Mouse (Mus musculus): ENCODE data around the gene Zfp853. TPM values are rescaled to one million over a fixed set of nuclear protein-coding genes. Genes with fewer than 3 reads are reported as not detected.

Gene Zfp853
- polyA plus RNA-seq, 1 experiment from 2014 or later: 0.05 TPM

DNA sequence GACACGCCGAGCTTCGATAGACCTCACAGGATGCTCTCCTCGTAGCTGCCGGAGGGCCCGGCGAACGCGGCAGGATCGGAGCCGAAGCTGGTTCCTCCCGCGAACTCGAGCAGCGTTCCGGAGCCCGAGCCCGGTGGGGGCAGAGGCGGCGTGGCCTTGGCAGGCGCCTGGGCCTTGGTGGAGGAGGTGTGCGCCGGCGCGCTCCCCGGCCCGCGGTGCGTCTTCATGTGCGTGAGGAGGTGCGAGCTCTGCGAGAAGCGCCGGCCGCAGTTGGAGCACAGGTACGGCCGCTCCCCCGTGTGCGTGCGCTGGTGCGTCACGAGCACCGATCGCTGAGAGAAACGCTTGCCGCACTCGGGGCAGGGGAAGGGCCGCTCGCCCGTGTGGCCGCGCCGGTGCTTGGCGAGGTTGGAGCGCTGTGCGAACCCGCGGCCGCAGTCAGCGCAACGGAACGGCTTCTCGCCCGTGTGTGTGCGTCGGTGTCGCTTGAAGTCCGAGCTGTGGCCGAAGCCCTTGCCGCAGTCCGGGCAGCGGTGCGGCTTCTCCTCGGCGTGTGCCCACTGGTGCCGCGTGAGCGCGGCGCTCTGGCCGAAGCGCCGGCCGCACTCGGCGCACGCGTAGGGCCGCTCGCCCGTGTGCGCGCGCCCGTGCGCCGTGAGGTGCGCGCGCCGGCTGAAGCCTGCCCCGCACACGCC is 40.1 kb downstream of the Zfp853 start:
- H3K4me1 ChIP-seq: peaks cover 24% of the 10 kb centered on the region
- H3K9ac ChIP-seq: peak overlapping the region; percentile 65
- 4% methylated on average over 102 of the region's 103 CpGs for WGBS
- H3K27ac ChIP-seq (replicated peaks): no peak overlapping the region
- H3K9me3 ChIP-seq: no peaks in the 10 kb centered on the region
- H3K4me2 ChIP-seq: peak overlapping the region; percentile 78
- peak overlapping the region; percentile 54 for H3K4me3 ChIP-seq
- peaks cover 61% of the 10 kb centered on the region for H3K36me3 ChIP-seq
- ATAC-seq (ENCODE audit: extremely low read depth, insufficient number of reproducible peaks, low FRiP score, low TSS enrichment): no peak
- H3K27me3 ChIP-seq (replicated peaks): peaks cover 90% of the 10 kb centered on the region

- Histone ChIP-seq H3K27me3 (replicated peaks) (peaks cover 85% of the 10 kb centered on the region), H3K27ac (replicated peaks) (no peak overlapping the region), H3K9me3 (no peaks in the 10 kb centered on the region), H3K4me3 (peak overlapping the region; percentile 54), H3K4me1 (peaks cover 24% of the 10 kb centered on the region), H3K36me3 (peaks cover 61% of the 10 kb centered on the region), H3K9ac (0 out of 2 replicates have a peak overlapping the region, but pooled peaks have one; percentile 65), H3K4me2 (peak overlapping the region; percentile 78)
- 22% methylated on average over 18 of the region's 18 CpGs for WGBS
- no peak for ATAC-seq (ENCODE audit: extremely low read depth, insufficient number of reproducible peaks, low FRiP score, low TSS enrichment)
These were observed 40.6 kb downstream of the Zfp853 start for GRCm38 (mm10) chr5:143252791-143253185.

- Histone ChIP-seq H3K27ac (replicated peaks) (no peak overlapping the region), H3K9ac (no peak overlapping the region), H3K4me2 (no peak overlapping the region), H3K9me3 (no peaks in the 10 kb centered on the region), H3K4me3 (no peak overlapping the region), H3K27me3 (replicated peaks) (peaks cover 77% of the 10 kb centered on the region), H3K4me1 (peaks cover 24% of the 10 kb centered on the region), H3K36me3 (peaks cover 68% of the 10 kb centered on the region)
- 54% methylated on average over 6 of the region's 6 CpGs for WGBS
- no peak for ATAC-seq (ENCODE audit: extremely low read depth, insufficient number of reproducible peaks, low FRiP score, low TSS enrichment)
These were observed 41.4 kb downstream of the Zfp853 start for GRCm38 (mm10) chr5:143252039-143252438.

- peaks cover 98% of the 10 kb centered on the region for H3K36me3 ChIP-seq
- H3K4me1 ChIP-seq: no peaks in the 10 kb centered on the region
- ATAC-seq (ENCODE audit: extremely low read depth, insufficient number of reproducible peaks, low FRiP score, low TSS enrichment): no peak
- no peak overlapping the region for H3K4me3 ChIP-seq
- no peak overlapping the region for H3K27ac ChIP-seq (replicated peaks)
- no peak overlapping the region for H3K4me2 ChIP-seq
- peaks cover 5% of the 10 kb centered on the region; the same call in 1 of the 2 replicates for H3K9me3 ChIP-seq
- peaks cover 7% of the 10 kb centered on the region; the same call in 1 of the 2 replicates for H3K27me3 ChIP-seq (replicated peaks)
- WGBS: 94% methylated on average over 26 of the region's 26 CpGs
- no peak overlapping the region for H3K9ac ChIP-seq
These were observed 48.5 kb downstream of the Zfp853 start for GRCm38 (mm10) chr5:143244926-143245325.

Other genes starting within 250 kb of the Zfp853 start
- 24.6 and 25.1 TPM in 2 replicates for gene Rnf216, start 180.6 kb downstream of the Zfp853 start, polyA plus RNA-seq (2015; fragmentation: Nextera tagmentation; extraction: Ambion mirVana)
- not detected in 2 replicates for gene Olfr718-ps1, start 146.0 kb downstream of the Zfp853 start, polyA plus RNA-seq (2015; fragmentation: Nextera tagmentation; extraction: Ambion mirVana)
- 7.2 and 7.8 TPM in 2 replicates for gene Rbak, start 112.8 kb downstream of the Zfp853 start, polyA plus RNA-seq (2015; fragmentation: Nextera tagmentation; extraction: Ambion mirVana)
- gene Spdye4b, start 112.6 kb downstream of the Zfp853 start, polyA plus RNA-seq (2015; fragmentation: Nextera tagmentation; extraction: Ambion mirVana): not detected in 2 replicates
- gene Spdye4a, start 66.7 kb downstream of the Zfp853 start, polyA plus RNA-seq (2015; fragmentation: Nextera tagmentation; extraction: Ambion mirVana): not detected in 2 replicates
- gene Zfp12, start 58.5 kb downstream of the Zfp853 start, polyA plus RNA-seq (2015; fragmentation: Nextera tagmentation; extraction: Ambion mirVana): 7.0 and 7.9 TPM in 2 replicates
- 1.5 and 1.8 TPM in 2 replicates for gene Zfp316, start 23.6 kb downstream of the Zfp853 start, polyA plus RNA-seq (2015; fragmentation: Nextera tagmentation; extraction: Ambion mirVana)
- gene E130309D02Rik, start 21.7 kb upstream of the Zfp853 start, polyA plus RNA-seq (2015; fragmentation: Nextera tagmentation; extraction: Ambion mirVana): 22.6 and 22.7 TPM in 2 replicates
- gene Zdhhc4, start 35.6 kb upstream of the Zfp853 start, polyA plus RNA-seq (2015; fragmentation: Nextera tagmentation; extraction: Ambion mirVana): 50.5 and 57.1 TPM in 2 replicates
- gene Grid2ip, start 63.7 kb upstream of the Zfp853 start, polyA plus RNA-seq (2015; fragmentation: Nextera tagmentation; extraction: Ambion mirVana): 0.14 TPM in 1 of 2 replicates, not detected in the other
- 250 and 258 TPM in 2 replicates for gene Kdelr2, start 110.2 kb upstream of the Zfp853 start, polyA plus RNA-seq (2015; fragmentation: Nextera tagmentation; extraction: Ambion mirVana)
- gene Daglb, start 171.0 kb upstream of the Zfp853 start, polyA plus RNA-seq (2015; fragmentation: Nextera tagmentation; extraction: Ambion mirVana): 9.0 and 9.1 TPM in 2 replicates
- gene Rac1, start 234.4 kb upstream of the Zfp853 start, polyA plus RNA-seq (2015; fragmentation: Nextera tagmentation; extraction: Ambion mirVana): 352 and 355 TPM in 2 replicates

Measured in heart, embryonic 13.5 days (tissue).